Mouse (Mus musculus) kidney, adult 2 months (tissue): ENCODE measurements at regions not wholly inside any gene's neighbourhood (a gene's known extent, or its start where the extent isn't known, plus 50 kb on each side); places are given as distances from the start of the nearest gene placed in this dataset.

Experiments
- DNase-seq: peaks from one replicate; pipeline ENCODE4 v3.0.0; 2021
- H3K27ac ChIP-seq: fragments of 200-500 bp; 2 replicates; pipeline ENCODE4 v1.5.1; 2012; ENCODE audit warnings: low read depth, low read length, control low read depth, inconsistent platforms; ENCODE audit not compliant: insufficient read depth
- H3K27me3 ChIP-seq: fragments of 200-500 bp; replicated peaks from 2 replicates; pipeline ENCODE4 v1.6.1; 2012; ENCODE audit warnings: mild to moderate bottlenecking, moderate library complexity, low read length, inconsistent platforms; ENCODE audit not compliant: control insufficient read depth, insufficient read depth
- H3K36me3 ChIP-seq: fragments of 200-500 bp; 2 replicates; pipeline ENCODE4 v1.6.1; 2012; ENCODE audit warnings: mild to moderate bottlenecking, moderate library complexity, low read length, inconsistent platforms; ENCODE audit not compliant: control insufficient read depth, insufficient read depth
- H3K4me1 ChIP-seq: fragments of 200-500 bp; 2 replicates; pipeline ENCODE4 v1.6.1; 2011; ENCODE audit warnings: low read length; ENCODE audit not compliant: control insufficient read depth, insufficient read depth
- H3K4me3 ChIP-seq: fragments of 200-500 bp; 2 replicates; pipeline ENCODE4 v1.5.1; 2011; ENCODE audit warnings: mild to moderate bottlenecking, low read depth, low read length, control low read depth; ENCODE audit not compliant: insufficient read depth
- CTCF ChIP-seq: fragments of 200-500 bp; conservative IDR thresholded peaks from 2 replicates; pipeline ENCODE4 v1.5.1; 2011; ENCODE audit warnings: low read depth, mild to moderate bottlenecking, control low read depth, low read length, moderate library complexity, mixed read lengths; ENCODE audit not compliant: insufficient read depth, insufficient read length
- POLR2A ChIP-seq: fragments of 200-500 bp; IDR thresholded peaks from one replicate; pipeline ENCODE4 v1.6.1; 2011; ENCODE audit warnings: low read depth, low read length, control low read depth
- WGBS: fragments of 180-500 bp; shearing (Covaris S2); methylation state at CpG from one replicate; pipeline ENCODE4 v1.1.7; 2018; 5-methylcytosine and 5-hydroxymethylcytosine counted together

DNA sequence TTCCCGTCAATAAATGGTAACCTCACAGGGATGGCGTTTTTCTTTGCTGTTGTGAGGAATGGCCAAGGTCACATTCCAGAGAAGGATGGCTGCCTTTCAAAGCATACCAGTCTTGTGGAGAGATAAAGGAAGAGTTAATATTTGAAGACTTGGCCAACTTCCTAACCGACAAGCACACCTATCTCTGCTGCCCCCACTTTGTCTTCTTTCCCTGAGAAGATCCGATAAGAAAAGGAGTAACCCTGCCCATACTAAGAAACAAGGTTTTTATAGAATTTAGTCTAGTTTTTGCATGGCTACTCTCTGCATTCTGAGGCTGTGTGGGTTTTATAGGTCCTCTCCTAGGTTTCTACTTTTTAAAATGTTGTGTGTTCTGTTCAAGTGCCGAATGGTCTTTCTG is 210.2 kb upstream of the Ankrd55 start:
- Histone ChIP-seq H3K27ac (no peak overlapping the region), H3K27me3 (no peaks in the 10 kb centered on the region), H3K4me1 (peaks cover 14% of the 10 kb centered on the region), H3K36me3 (no peaks in the 10 kb centered on the region), H3K4me3 (no peak overlapping the region)
- 51% methylated on average over 5 of the region's 5 CpGs for WGBS
- DNase-seq: no peak
- no peak for TF ChIP-seq POLR2A
- no peak for TF ChIP-seq CTCF

DNA sequence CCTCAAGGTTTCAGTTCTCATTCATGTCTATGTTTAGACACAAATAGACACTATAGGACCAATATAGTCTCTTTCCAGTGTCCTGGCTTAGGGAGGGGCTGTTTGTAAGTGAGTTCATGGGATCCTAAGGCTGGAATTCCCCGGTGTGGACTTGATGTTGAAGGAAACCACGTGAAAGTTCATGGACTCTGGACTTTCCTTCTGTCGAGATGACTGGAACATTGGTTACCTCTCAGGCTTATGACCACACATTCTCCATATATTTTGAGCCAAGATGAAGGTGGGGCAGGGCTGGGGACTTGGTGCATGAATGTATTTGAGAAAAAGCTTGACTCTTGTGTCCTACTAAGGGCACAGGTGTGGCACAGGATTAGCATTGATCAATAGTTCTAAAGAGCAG is 206.3 kb upstream of the Ankrd55 start:
- no peaks in the 10 kb centered on the region for H3K36me3 ChIP-seq
- H3K4me1 ChIP-seq: peaks cover 10% of the 10 kb centered on the region
- 44% methylated on average over 3 of the region's 3 CpGs for WGBS
- no peak overlapping the region for H3K27ac ChIP-seq
- H3K27me3 ChIP-seq: no peaks in the 10 kb centered on the region
- TF ChIP-seq POLR2A (no peak), CTCF (no peak)
- DNase-seq: peak; percentile 55
- no peak overlapping the region for H3K4me3 ChIP-seq

DNA sequence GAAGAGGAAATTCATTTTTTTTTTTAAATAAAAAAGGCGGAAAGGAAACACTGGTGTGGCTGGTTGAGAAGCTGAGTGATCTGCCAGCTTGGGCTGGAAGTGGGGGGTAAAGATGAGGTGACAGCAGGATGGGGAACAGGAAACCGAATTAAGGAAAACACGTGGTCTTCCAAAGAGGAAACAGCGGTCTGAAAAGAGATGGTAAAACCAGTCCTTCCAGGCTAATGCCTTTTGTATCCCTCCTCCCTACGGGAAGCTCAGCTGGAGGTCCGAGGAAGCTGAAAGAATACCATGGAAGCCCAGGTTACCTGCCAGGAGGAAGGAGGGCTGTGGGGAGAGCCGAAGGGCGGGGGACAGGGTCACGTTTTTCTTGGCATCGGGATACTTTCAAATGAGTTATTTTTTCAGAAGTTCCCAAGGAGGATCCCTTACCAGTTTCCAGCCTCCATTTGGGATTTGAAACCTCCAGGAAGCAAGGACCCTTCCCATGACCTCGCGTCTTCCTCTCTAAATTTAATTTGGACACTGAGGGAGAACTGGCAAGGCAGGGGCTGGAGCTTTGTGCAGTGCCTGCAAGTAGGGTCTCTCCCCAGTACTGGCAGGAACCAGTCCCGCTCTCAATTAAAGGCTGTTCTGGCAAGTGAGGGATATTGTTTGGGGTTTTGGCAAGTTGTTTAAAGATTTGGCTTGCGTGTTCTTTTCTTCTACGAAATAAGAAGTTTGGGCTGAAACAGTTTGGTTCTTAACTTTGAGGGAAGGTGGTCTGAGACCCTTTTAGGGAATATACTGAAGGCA is 203.6 kb upstream of the Ankrd55 start:
- peak overlapping the region; percentile 34; the same call in 1 of the 2 replicates for H3K4me3 ChIP-seq
- H3K4me1 ChIP-seq: peaks cover 11% of the 10 kb centered on the region
- no peak for TF ChIP-seq POLR2A
- no peak for TF ChIP-seq CTCF
- 29% methylated on average over 15 of the region's 15 CpGs for WGBS
- no peaks in the 10 kb centered on the region for H3K36me3 ChIP-seq
- H3K27ac ChIP-seq: peak overlapping the region; percentile 49
- H3K27me3 ChIP-seq: no peaks in the 10 kb centered on the region
- DNase-seq: peak; percentile 71

DNA sequence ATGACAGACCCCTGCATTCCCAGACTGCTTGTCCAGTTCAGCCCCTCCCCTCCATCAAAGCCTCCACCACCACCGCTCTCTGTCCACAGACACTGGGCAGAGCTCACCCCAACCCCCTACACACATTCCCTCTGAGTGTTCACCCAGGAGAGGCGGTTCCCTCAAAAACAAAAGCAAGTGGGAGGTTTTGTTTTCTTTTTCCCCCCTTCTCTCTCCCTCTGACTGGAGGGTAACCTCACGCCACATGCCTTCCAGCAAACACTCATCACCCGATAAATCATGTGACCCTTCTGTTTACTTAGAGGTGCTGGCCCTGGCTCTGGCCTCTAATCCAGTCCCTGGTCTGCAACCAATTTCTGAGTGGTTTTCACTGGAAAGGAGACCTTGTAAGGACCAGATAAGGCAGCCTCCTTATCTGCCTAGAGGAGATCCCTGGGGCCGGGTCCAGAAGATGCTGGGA is 199.9 kb upstream of the Ankrd55 start:
- H3K4me1 ChIP-seq: 0 out of 2 replicates have a peak, but pooled peaks cover 6% of the 10 kb centered on the region
- no peak for TF ChIP-seq POLR2A
- TF ChIP-seq CTCF: no peak
- peak; percentile 41 for DNase-seq
- H3K27ac ChIP-seq: no peak overlapping the region
- no peaks in the 10 kb centered on the region for H3K27me3 ChIP-seq
- H3K4me3 ChIP-seq: no peak overlapping the region
- 47% methylated on average over 5 of the region's 5 CpGs for WGBS
- no peaks in the 10 kb centered on the region for H3K36me3 ChIP-seq

DNA sequence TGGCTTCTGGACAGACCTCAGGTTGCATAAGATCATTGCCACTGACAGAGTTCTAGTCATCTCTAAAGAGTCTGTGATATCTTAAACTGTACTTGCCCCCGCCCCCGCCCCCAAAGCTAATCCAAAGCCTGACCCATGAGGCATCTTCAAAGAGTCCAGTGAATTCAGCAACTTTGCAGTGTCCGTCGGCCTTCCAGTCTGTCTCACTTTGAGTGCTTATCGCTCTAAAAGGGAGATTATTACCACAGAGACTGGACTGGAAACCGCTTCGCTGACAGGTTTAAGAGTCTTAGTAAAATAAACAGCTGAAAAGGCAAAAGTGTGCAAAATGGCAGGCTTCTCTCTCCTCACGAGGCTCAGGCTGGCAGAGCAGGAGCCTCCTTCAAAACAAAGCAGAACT is 197.5 kb upstream of the Ankrd55 start:
- H3K36me3 ChIP-seq: no peaks in the 10 kb centered on the region

DNA sequence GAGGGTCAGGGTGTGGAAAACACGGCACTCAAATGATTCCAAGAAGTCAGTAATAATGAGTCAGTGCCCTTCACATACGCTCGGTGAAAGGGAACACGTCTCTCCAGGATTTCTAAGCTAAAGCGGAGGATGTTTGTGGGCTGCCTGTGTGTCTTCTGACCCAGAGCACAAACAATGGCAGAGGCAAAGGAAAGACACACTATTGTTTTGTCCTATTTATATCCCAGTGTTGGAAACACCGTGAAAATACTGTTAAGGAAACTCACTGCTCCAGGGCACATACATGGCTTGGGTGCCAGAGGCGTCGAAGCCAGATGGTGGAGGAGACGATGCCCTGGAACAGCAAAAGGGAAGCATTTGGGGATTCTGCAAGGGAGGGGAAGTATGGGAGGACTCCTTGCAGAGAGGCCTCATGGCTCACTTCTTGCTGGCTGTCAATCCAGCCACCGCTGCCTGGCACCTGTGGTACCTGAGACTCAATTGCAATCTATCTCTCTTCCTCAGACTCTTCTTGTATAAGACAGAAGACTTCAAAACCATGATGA is 192.6 kb upstream of the Ankrd55 start:
- WGBS: 80% methylated on average over 10 of the region's 10 CpGs
- no peak for DNase-seq
- no peak overlapping the region for H3K27ac ChIP-seq
- TF ChIP-seq POLR2A: no peak
- TF ChIP-seq CTCF: no peak
- no peaks in the 10 kb centered on the region for H3K27me3 ChIP-seq
- no peaks in the 10 kb centered on the region for H3K36me3 ChIP-seq
- no peaks in the 10 kb centered on the region for H3K4me1 ChIP-seq
- no peak overlapping the region for H3K4me3 ChIP-seq

More for the DNA sequence above, 197.5 kb upstream of the Ankrd55 start:
- Histone ChIP-seq H3K27me3 (no peaks in the 10 kb centered on the region), H3K4me3 (no peak overlapping the region), H3K27ac (no peak overlapping the region), H3K4me1 (0 out of 2 replicates have a peak, but pooled peaks cover 6% of the 10 kb centered on the region)
- no peak for DNase-seq
- TF ChIP-seq CTCF: no peak
- no peak for TF ChIP-seq POLR2A
- WGBS: 70% methylated on average over 8 of the region's 8 CpGs

DNA sequence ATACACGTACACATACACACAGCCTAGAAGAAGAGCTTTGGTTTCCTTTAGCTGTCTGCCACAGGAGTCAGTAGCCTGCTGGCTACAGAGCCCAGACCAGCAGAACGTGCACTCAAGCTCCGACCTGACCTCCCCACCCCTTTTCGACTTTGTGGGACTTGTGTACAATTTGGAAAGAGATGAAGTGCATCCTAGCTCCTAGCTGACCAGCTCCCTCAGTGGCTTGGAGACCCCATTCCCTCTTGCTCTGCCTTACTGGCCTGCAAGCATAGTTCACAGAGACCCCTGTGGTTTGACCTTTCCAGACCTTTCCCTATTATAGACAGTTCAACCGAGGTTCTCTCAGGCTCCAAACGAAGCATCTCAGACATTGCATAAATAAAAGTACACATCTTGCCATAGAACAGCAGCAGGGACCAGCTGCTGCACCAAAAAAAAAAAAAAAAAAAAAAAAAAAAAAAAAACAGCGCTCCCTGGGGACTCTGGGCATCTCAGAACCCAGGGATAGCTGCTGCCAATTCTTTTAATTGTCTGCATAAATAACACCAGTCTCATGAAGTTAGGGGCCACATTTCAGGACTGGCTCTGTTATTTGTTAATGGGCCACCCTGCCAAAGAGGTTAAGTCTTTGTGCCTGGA is 188.2 kb upstream of the Ankrd55 start:
- Histone ChIP-seq H3K27ac (peak overlapping the region; percentile 48), H3K4me3 (no peak overlapping the region)
- 55% methylated on average over 7 of the region's 7 CpGs for WGBS

More for the DNA sequence above, 188.2 kb upstream of the Ankrd55 start:
- no peaks in the 10 kb centered on the region for H3K36me3 ChIP-seq
- no peak for TF ChIP-seq POLR2A
- no peak for TF ChIP-seq CTCF
- peak; percentile 25 for DNase-seq
- no peaks in the 10 kb centered on the region for H3K27me3 ChIP-seq
- no peaks in the 10 kb centered on the region; the same call in 1 of the 2 replicates for H3K4me1 ChIP-seq
